Mouse (Mus musculus): ENCODE measurements around the gene Nkx3-2. TPM values are rescaled to one million over a fixed set of nuclear protein-coding genes. Genes with fewer than 3 reads are reported as not detected.

Nkx3-2 gene
- total and polyA plus RNA-seq, 3 experiments = not detected

DNA sequence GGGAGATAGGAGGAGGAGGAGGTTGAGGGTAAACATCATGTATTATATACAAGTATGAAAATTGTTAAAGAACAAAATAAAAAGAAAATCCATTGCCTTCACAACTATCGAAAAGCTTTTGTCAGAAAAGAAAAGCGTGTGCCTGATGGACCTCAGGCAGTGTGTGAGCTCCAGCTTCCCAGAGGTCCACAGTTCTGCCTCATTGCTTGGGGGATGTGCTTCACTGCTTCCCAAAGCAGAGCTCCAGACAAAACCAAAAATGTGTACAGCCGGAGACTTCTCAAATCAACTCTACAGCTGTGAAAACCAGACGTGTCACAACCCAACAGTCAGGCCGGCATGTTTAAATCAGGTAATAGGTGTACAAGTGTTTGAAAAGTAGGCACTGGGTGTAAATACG, 38.7 kb downstream of the Nkx3-2 start:
- no peak overlapping the region for H3K27ac ChIP-seq (ENCODE audit: control insufficient read depth, low read depth, low read length)
- H3K79me2 ChIP-seq (ENCODE audit: control insufficient read depth, insufficient read depth, low read length, poor library complexity) = no peaks in the 10 kb centered on the region
- no peak for DNase-seq (ENCODE audit: low read depth, low spot score)
- peaks cover 0 to 16% of the 10 kb centered on the region in 2 experiments; a peak in 2 of 4 replicates for H3K36me3 ChIP-seq (ENCODE audit: control insufficient read depth in 1 of 2, insufficient read depth in 2 of 2, low read length in 2 of 2)
- H3K4me1 ChIP-seq (ENCODE audit: control insufficient read depth in 1 of 2, insufficient read depth in 2 of 2, low read length in 2 of 2) = peaks cover 4 to 8% of the 10 kb centered on the region in 2 experiments
- TF ChIP-seq ZC3H11A (IDR thresholded peaks at IDR 0.05; ENCODE audit: low read depth, low read length) (no peak), SIN3A (IDR thresholded peaks at IDR 0.05; ENCODE audit: low read length) (no peak), GATA1 (IDR thresholded peaks at IDR 0.05; ENCODE audit: low read depth, low read length) (no peak), POLR2A (IDR thresholded peaks at IDR 0.05; ENCODE audit: control insufficient read depth in 1 of 2, insufficient read depth in 1 of 2, low read depth in 1 of 2, low read length in 2 of 2, poor library complexity in 1 of 2) (no peak), MYB (IDR thresholded peaks at IDR 0.05; ENCODE audit: low read depth, low read length) (no peak), USF1 (IDR thresholded peaks at IDR 0.05; ENCODE audit: low read depth, low read length) (no peak), ETS1 (IDR thresholded peaks at IDR 0.05; ENCODE audit: low read depth, low read length) (no peak), RCOR1 (IDR thresholded peaks at IDR 0.05; ENCODE audit: low read depth, low read length) (no peak), MYC (IDR thresholded peaks at IDR 0.05; ENCODE audit: low read depth, low read length) (no peak), USF2 (IDR thresholded peaks at IDR 0.05; ENCODE audit: borderline replicate concordance in 1 of 2, insufficient read depth in 1 of 2, low read depth in 1 of 2, low read length in 2 of 2) (no peak), RAD21 (IDR thresholded peaks at IDR 0.05; ENCODE audit: low read depth, low read length) (no peak), HCFC1 (IDR thresholded peaks at IDR 0.05; ENCODE audit: low read depth, low read length) (no peak), E2F4 (IDR thresholded peaks at IDR 0.05; ENCODE audit: borderline replicate concordance, low read depth, low read length) (no peak), JUND (IDR thresholded peaks at IDR 0.05; ENCODE audit: low read depth, low read length) (no peak)
- H3K9me3 ChIP-seq (replicated peaks; ENCODE audit: insufficient read depth, low read length) = no peaks in the 10 kb centered on the region
- H3K9ac ChIP-seq (ENCODE audit: control insufficient read depth, low read depth, low read length, poor library complexity, severe bottlenecking) = no peak overlapping the region
- no peaks in the 10 kb centered on the region for H3K27me3 ChIP-seq (ENCODE audit: control insufficient read depth in 1 of 2, insufficient read depth in 2 of 2, low read length in 2 of 2)
- H3K4me3 ChIP-seq (ENCODE audit: control insufficient read depth in 1 of 2, insufficient read depth in 1 of 2, low read depth in 2 of 2, low read length in 2 of 2) = no peak overlapping the region

Other genes starting within 250 kb of the Nkx3-2 start
- gene Rab28, start 56.3 kb downstream of the Nkx3-2 start, total RNA-seq (2012; rRNA removed) = 66.7 TPM in 2 replicates
- gene Rab28, start 56.3 kb downstream of the Nkx3-2 start, polyA plus RNA-seq (2012; ENCODE audit: insufficient read depth in 1 of 2, insufficient read length in 2 of 2, low read depth in 1 of 2, low replicate concordance in 2 of 2, missing spikeins in 1 of 2) = 10 to 100 TPM in 1 of 2 experiments, not detected in 1; 66.5 TPM
- gene Bod1l, start 79.8 kb upstream of the Nkx3-2 start, total RNA-seq (2012; rRNA removed) = 20.7 and 23.8 TPM in 2 replicates
- 100 to 1,000 TPM in 1 of 2 experiments, 10 to 100 TPM in 1; 23.8 to 472 TPM for gene Bod1l, start 79.8 kb upstream of the Nkx3-2 start, polyA plus RNA-seq (2012; ENCODE audit: insufficient read depth in 1 of 2, insufficient read length in 2 of 2, low read depth in 1 of 2, low replicate concordance in 2 of 2, missing spikeins in 1 of 2)

All from MEL (cell line).